Mouse (Mus musculus): ENCODE measurements around the gene Ccr9. TPM values are rescaled to one million over a fixed set of nuclear protein-coding genes. Genes with fewer than 3 reads are reported as not detected.

Gene Ccr9
- 0.41 and 0.55 TPM in 2 replicates for polyA plus RNA-seq (2014; fragmentation: Nextera tagmentation; extraction: Ambion mirVana)

GRCm38 (mm10) chr9:123678327-123679105, at the start of gene Ccr9, which contains the start of gene Slc6a20a:
Gene Ccr9 (plus strand): TSS chr9:123678439.
Gene Slc6a20a (minus strand): TSS chr9:123678885.
- Histone ChIP-seq H3K27me3 (replicated peaks; ENCODE audit: control insufficient read depth, insufficient read depth, low read length) (peaks cover 50% of the 10 kb centered on the region), H3K27ac (ENCODE audit: low read depth) (no peak within 1 kb of the TSS), H3K9ac (ENCODE audit: low read length) (peak within 1 kb of the TSS; percentile 23)

GRCm38 (mm10) chr9:123631666-123632065, 46.6 kb upstream of the Ccr9 start:
- DNase-seq (ENCODE audit: low spot score), result no peak
- Histone ChIP-seq H3K4me3 (ENCODE audit: low read depth, low read length) (no peak overlapping the region), H3K4me2 (ENCODE audit: low read length) (no peak overlapping the region), H3K4me1 (replicated peaks; ENCODE audit: control insufficient read depth, insufficient read depth, low read length) (no peaks in the 10 kb centered on the region), H3K36me3 (ENCODE audit: control insufficient read depth, insufficient read depth, low read length) (no peaks in the 10 kb centered on the region), H3K27me3 (replicated peaks; ENCODE audit: control insufficient read depth, insufficient read depth, low read length) (no peaks in the 10 kb centered on the region), H3K27ac (ENCODE audit: low read depth) (no peak overlapping the region), H3K9ac (ENCODE audit: low read length) (no peak overlapping the region), H3K9me3 (ENCODE audit: control insufficient read depth, low read length) (no peaks in the 10 kb centered on the region)
- no peak for ATAC-seq (replicated peaks; ENCODE audit: low FRiP score, low TSS enrichment, low read depth)
- 84% methylated on average over 3 of the region's 3 CpGs for WGBS

More at GRCm38 (mm10) chr9:123678327-123679105, at the start of gene Ccr9, which contains the start of gene Slc6a20a:
- Histone ChIP-seq H3K9me3 (ENCODE audit: control insufficient read depth, low read length) (no peaks in the 10 kb centered on the region), H3K4me3 (ENCODE audit: low read depth, low read length) (peak within 1 kb of the TSS; percentile 35), H3K4me2 (ENCODE audit: low read length) (peak within 1 kb of the TSS; percentile 57), H3K4me1 (replicated peaks; ENCODE audit: control insufficient read depth, insufficient read depth, low read length) (0 out of 2 replicates have a peak, but pooled peaks cover 3% of the 10 kb centered on the region), H3K36me3 (ENCODE audit: control insufficient read depth, insufficient read depth, low read length) (no peaks in the 10 kb centered on the region)
- peak; percentile 78 for ATAC-seq (replicated peaks; ENCODE audit: low FRiP score, low TSS enrichment, low read depth)
- WGBS, result 1% methylated on average over 73 of the region's 73 CpGs
- peak; percentile 78 for DNase-seq (ENCODE audit: low spot score)

- ATAC-seq (replicated peaks; ENCODE audit: low FRiP score, low TSS enrichment, low read depth), result no peak
- Histone ChIP-seq H3K4me2 (ENCODE audit: low read length) (no peak within 1 kb of the TSS), H3K27ac (ENCODE audit: low read depth) (no peak within 1 kb of the TSS), H3K9ac (ENCODE audit: low read length) (no peak within 1 kb of the TSS), H3K27me3 (replicated peaks; ENCODE audit: control insufficient read depth, insufficient read depth, low read length) (no peaks in the 10 kb centered on the region), H3K4me3 (ENCODE audit: low read depth, low read length) (no peak within 1 kb of the TSS), H3K36me3 (ENCODE audit: control insufficient read depth, insufficient read depth, low read length) (no peaks in the 10 kb centered on the region), H3K4me1 (replicated peaks; ENCODE audit: control insufficient read depth, insufficient read depth, low read length) (no peaks in the 10 kb centered on the region), H3K9me3 (ENCODE audit: control insufficient read depth, low read length) (no peaks in the 10 kb centered on the region)
- 81% methylated on average over 6 of the region's 6 CpGs for WGBS
- DNase-seq (ENCODE audit: low spot score), result no peak
Measured at GRCm38 (mm10) chr9:123632281-123632680, 46.0 kb upstream of the Ccr9 start, which contains the start of gene Slc6a20b. Gene Slc6a20b (minus strand): TSS chr9:123632565.

GRCm38 (mm10) chr9:123632993-123633392, 45.2 kb upstream of the Ccr9 start:
- Histone ChIP-seq H3K9me3 (ENCODE audit: control insufficient read depth, low read length) (no peaks in the 10 kb centered on the region), H3K27ac (ENCODE audit: low read depth) (no peak overlapping the region), H3K36me3 (ENCODE audit: control insufficient read depth, insufficient read depth, low read length) (no peaks in the 10 kb centered on the region), H3K27me3 (replicated peaks; ENCODE audit: control insufficient read depth, insufficient read depth, low read length) (no peaks in the 10 kb centered on the region), H3K9ac (ENCODE audit: low read length) (no peak overlapping the region), H3K4me3 (ENCODE audit: low read depth, low read length) (no peak overlapping the region), H3K4me1 (replicated peaks; ENCODE audit: control insufficient read depth, insufficient read depth, low read length) (no peaks in the 10 kb centered on the region), H3K4me2 (ENCODE audit: low read length) (no peak overlapping the region)
- 79% methylated on average over 3 of the region's 3 CpGs for WGBS
- DNase-seq (ENCODE audit: low spot score), result no peak
- no peak for ATAC-seq (replicated peaks; ENCODE audit: low FRiP score, low TSS enrichment, low read depth)

- DNase-seq (ENCODE audit: low spot score), result no peak
- no peak overlapping the region for H3K4me2 ChIP-seq (ENCODE audit: low read length)
- H3K36me3 ChIP-seq (ENCODE audit: control insufficient read depth, insufficient read depth, low read length), result no peaks in the 10 kb centered on the region
- no peak overlapping the region for H3K27ac ChIP-seq (ENCODE audit: low read depth)
- no peaks in the 10 kb centered on the region for H3K27me3 ChIP-seq (replicated peaks; ENCODE audit: control insufficient read depth, insufficient read depth, low read length)
- H3K4me3 ChIP-seq (ENCODE audit: low read depth, low read length), result no peak overlapping the region
- 77% methylated on average over 5 of the region's 5 CpGs for WGBS
- H3K4me1 ChIP-seq (replicated peaks; ENCODE audit: control insufficient read depth, insufficient read depth, low read length), result no peaks in the 10 kb centered on the region
- ATAC-seq (replicated peaks; ENCODE audit: low FRiP score, low TSS enrichment, low read depth), result no peak
- no peaks in the 10 kb centered on the region for H3K9me3 ChIP-seq (ENCODE audit: control insufficient read depth, low read length)
- no peak overlapping the region for H3K9ac ChIP-seq (ENCODE audit: low read length)
Measured at GRCm38 (mm10) chr9:123636771-123637170, 41.5 kb upstream of the Ccr9 start.

- H3K4me3 ChIP-seq (ENCODE audit: low read depth, low read length), result no peak overlapping the region
Measured at GRCm38 (mm10) chr9:123638231-123638630, 40.0 kb upstream of the Ccr9 start.

GRCm38 (mm10) chr9:123638668-123639089, 39.6 kb upstream of the Ccr9 start:
- H3K27ac ChIP-seq (ENCODE audit: low read depth), result no peak overlapping the region
- no peaks in the 10 kb centered on the region for H3K9me3 ChIP-seq (ENCODE audit: control insufficient read depth, low read length)
- ATAC-seq (replicated peaks; ENCODE audit: low FRiP score, low TSS enrichment, low read depth) (peak; percentile 68; the same call in 1 of the 2 replicates), DNase-seq (ENCODE audit: low spot score) (no peak)
- no peak overlapping the region for H3K4me2 ChIP-seq (ENCODE audit: low read length)
- no peaks in the 10 kb centered on the region for H3K27me3 ChIP-seq (replicated peaks; ENCODE audit: control insufficient read depth, insufficient read depth, low read length)
- no peak overlapping the region for H3K4me3 ChIP-seq (ENCODE audit: low read depth, low read length)
- no peaks in the 10 kb centered on the region for H3K4me1 ChIP-seq (replicated peaks; ENCODE audit: control insufficient read depth, insufficient read depth, low read length)
- no peak overlapping the region for H3K9ac ChIP-seq (ENCODE audit: low read length)
- 76% methylated on average over 1 of the region's 1 CpGs for WGBS
- H3K36me3 ChIP-seq (ENCODE audit: control insufficient read depth, insufficient read depth, low read length), result no peaks in the 10 kb centered on the region

More at GRCm38 (mm10) chr9:123638231-123638630, 40.0 kb upstream of the Ccr9 start:
- H3K27me3 ChIP-seq (replicated peaks; ENCODE audit: control insufficient read depth, insufficient read depth, low read length), result no peaks in the 10 kb centered on the region
- H3K4me1 ChIP-seq (replicated peaks; ENCODE audit: control insufficient read depth, insufficient read depth, low read length), result no peaks in the 10 kb centered on the region
- ATAC-seq (replicated peaks; ENCODE audit: low FRiP score, low TSS enrichment, low read depth) (no peak), DNase-seq (ENCODE audit: low spot score) (no peak)
- no peak overlapping the region for H3K9ac ChIP-seq (ENCODE audit: low read length)
- no peaks in the 10 kb centered on the region for H3K9me3 ChIP-seq (ENCODE audit: control insufficient read depth, low read length)
- H3K36me3 ChIP-seq (ENCODE audit: control insufficient read depth, insufficient read depth, low read length), result no peaks in the 10 kb centered on the region
- no peak overlapping the region for H3K4me2 ChIP-seq (ENCODE audit: low read length)
- H3K27ac ChIP-seq (ENCODE audit: low read depth), result no peak overlapping the region

GRCm38 (mm10) chr9:123640106-123640505, 38.1 kb upstream of the Ccr9 start:
- Histone ChIP-seq H3K27me3 (replicated peaks; ENCODE audit: control insufficient read depth, insufficient read depth, low read length) (no peaks in the 10 kb centered on the region), H3K27ac (ENCODE audit: low read depth) (no peak overlapping the region), H3K4me3 (ENCODE audit: low read depth, low read length) (no peak overlapping the region), H3K4me2 (ENCODE audit: low read length) (no peak overlapping the region), H3K4me1 (replicated peaks; ENCODE audit: control insufficient read depth, insufficient read depth, low read length) (no peaks in the 10 kb centered on the region), H3K9me3 (ENCODE audit: control insufficient read depth, low read length) (no peaks in the 10 kb centered on the region), H3K9ac (ENCODE audit: low read length) (no peak overlapping the region), H3K36me3 (ENCODE audit: control insufficient read depth, insufficient read depth, low read length) (no peaks in the 10 kb centered on the region)
- ATAC-seq (replicated peaks; ENCODE audit: low FRiP score, low TSS enrichment, low read depth) (no peak), DNase-seq (ENCODE audit: low spot score) (no peak)
- 63% methylated on average over 1 of the region's 1 CpGs for WGBS
